Mouse (Mus musculus) urinary bladder, postnatal 25 days (tissue): ENCODE measurements around the gene Fam19a4.
"Not testable (repeated sequence)": the region's sequence is repeated elsewhere in the genome, so short reads cannot be mapped to it uniquely, and the experiment has no call there.

ENCODE experiments used
- DNase-seq: peaks from one replicate; pipeline ENCODE4 v3.0.0; 2022; ENCODE audit warnings: low spot score

Gene Fam19a4

GRCm38 (mm10) chr6:96944796-96945195 is 115.4 kb downstream of the Fam19a4 start:
- no peak for DNase-seq

DNA sequence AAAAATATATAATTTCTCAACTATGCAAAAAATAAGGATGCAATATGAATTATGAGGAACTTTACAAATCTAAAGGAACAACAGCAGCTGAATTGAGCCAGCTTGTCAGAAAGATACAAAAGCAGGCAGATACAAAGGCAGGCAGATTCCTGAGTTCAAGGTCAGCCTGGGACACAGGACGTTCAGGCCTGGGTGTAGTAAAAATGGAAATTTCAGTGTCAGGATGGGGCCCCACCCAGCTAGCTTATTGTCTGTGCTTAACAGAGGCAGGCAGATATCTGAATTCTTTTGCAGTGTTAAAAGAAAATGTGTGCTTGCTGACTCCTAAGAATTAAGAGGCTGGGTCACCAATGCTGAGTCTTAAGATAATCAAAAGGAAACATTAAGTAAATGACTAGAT is 124.4 kb downstream of the Fam19a4 start:
- DNase-seq: no peak

- DNase-seq: no peak
These were observed 151.1 kb downstream of the Fam19a4 start for GRCm38 (mm10) chr6:96909061-96909480.

DNA sequence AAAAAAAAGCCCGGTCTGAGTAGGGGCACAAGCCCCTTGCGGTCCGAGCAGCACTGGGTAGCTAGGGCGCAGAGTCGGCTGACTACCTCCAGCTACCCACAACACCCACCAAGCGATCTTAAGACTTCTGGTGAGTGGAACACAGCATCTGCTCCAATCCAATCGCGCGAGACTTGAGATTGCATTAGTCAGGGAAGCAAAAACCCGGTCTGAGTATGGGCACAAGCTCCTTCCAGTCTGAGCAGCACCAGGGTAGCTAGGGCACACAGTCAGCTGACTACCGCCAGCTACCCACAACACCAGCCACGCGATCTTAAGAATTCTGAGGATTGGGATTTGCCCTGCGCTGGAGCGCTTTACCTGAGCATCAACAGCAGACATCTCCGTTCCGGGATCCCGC is 183.1 kb downstream of the Fam19a4 start:
- not testable (repeated sequence) for DNase-seq

DNA sequence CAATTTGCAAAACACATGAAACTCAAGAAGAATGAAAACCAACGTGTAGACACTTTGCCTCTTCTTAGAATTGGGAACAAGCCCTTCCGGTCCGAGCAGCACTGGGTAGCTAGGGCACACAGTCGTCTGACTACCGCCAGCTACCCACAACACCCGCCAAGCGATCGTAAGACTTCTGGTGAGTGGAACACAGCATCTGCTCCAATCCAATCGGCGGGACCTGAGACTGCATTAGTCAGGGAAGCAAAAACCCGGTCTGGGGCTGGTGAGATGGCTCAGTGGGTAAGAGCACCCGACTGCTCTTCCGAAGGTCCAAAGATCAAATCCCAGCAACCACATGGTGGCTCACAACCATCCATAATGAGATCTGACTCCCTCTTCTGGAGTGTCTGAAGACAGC is 183.6 kb downstream of the Fam19a4 start:
- not testable (repeated sequence) for DNase-seq

DNA sequence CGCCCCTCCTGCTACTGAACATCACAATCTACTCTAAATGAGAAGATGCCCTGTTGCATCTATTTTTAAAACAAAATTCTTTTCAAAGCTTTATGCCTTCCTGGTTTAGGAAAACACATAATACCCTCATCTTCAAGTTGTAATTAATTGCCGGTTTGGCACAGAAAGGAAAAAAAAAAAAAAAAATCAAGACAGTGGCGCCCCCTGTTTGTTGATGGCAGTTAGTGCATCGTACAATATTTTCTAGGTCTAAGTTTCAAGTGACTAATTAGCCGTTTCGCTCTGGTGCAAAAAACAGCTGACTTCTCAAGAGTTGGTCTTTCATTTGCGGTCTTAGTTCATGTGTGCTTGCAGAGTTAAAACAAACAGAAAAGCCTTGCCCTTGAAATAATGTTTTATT is 207.1 kb downstream of the Fam19a4 start:
- no peak for DNase-seq

DNA sequence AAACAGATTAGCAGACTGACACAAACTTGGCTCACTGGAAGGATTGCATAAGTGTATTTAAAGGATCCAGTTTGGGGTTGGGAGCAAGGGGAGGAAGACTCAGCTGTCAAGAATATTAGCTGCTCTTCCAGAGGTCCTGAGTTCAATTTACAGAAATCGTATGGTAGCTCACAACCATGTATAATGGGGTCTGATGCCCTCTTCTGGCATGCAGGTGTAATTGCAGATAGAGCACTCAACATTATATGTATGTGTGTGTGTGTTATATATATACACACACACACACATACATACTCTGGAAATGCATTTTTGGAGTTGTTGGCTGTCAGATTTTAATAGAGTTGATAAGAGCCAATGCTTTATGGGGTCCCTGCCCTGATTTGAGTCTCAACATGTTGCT is 216.3 kb downstream of the Fam19a4 start:
- DNase-seq: no peak

DNA sequence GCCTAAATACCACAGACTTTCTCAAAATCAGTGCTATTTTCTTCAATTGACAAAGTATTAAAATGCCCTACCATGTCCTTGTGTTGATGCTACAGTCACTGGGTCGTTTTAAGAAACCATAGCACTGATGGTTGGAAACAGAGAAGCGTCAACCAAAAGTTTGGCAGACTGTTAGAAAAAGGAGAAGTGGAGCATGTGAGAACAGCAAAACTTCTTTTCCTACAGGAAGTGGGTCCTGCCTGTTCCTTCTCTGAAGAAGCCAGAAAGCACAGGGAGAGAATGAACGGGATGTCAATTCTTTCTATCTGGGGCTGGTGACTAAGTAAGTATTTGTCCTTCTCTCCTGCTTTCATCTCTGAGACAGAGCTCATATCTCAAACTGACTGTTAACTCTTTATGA is 219.6 kb downstream of the Fam19a4 start:
- DNase-seq: no peak

DNA sequence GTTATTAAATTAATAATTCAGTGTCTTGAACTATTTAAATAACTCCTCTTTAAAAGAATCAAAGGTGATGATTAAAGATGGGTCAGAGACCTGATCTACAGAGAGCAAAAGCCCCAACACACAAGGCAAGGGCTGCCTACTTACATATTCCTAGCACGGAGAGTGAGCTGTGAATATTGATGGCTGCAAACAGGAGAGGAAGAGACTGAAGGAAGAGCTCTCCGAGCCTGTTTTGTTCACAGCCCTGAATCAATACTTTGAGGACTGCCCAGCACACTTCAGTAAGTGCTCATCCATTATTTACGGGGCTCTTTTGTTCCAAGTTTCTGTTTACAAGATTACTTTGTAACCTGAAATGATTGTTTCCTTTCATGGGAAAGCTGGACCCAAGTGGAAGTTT is 233.6 kb downstream of the Fam19a4 start:
- no peak for DNase-seq

DNA sequence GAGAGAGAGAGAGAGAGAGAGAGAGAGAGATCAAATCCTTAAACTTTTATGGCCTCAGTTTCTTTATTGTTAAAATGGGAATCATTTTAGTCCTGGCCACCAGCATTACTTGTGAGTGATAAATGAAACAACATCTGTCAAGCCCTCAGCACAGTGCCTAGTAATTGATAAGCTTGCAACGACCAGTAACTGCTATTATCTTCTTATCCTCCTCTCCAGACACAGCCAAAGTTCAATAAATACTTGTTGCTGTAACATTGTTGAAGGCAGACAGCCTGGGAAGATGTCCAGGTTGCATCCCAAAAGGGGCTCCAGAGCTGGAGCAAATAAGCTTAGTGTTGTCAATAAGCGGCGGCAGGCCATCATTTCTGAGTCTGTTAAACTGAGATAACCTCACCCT is 257.2 kb downstream of the Fam19a4 start:
- no peak for DNase-seq

GRCm38 (mm10) chr6:96798746-96799145 is 261.5 kb downstream of the Fam19a4 start:
- DNase-seq: no peak

DNA sequence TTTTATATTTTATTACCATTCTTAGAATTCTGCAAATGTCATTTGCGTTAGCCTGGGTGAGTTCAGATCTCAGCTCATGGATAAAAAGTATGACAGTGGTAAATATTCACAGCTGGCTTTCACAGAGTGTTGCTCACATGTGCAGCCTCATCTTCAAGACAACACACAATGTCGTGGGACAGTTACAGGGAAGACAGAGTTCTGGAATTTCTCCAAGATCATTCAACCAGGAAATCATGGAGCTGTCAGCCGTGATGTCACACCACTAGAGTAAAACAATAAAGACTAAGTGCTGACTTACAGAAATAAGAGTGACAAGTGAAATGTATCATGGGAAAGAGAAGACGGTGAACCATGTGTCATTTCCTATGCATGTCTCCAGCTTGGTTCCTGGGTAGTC is 262.8 kb downstream of the Fam19a4 start:
- no peak for DNase-seq
